Mouse (Mus musculus): ENCODE measurements around the gene Ptgis. TPM values are rescaled to one million over a fixed set of nuclear protein-coding genes. Genes with fewer than 3 reads are reported as not detected.

The Ptgis gene
- polyA plus RNA-seq, 1 experiment from 2014 or later: 20.4 TPM

- H3K27me3 ChIP-seq (ENCODE audit: control insufficient read depth, insufficient read depth, low read length): no peaks in the 10 kb centered on the region
- ATAC-seq (replicated peaks; ENCODE audit: extremely low read depth, insufficient read depth, low FRiP score): 0 out of 2 replicates have a peak, but pooled peaks have one; percentile 8
- no peaks in the 10 kb centered on the region for H3K36me3 ChIP-seq (ENCODE audit: control insufficient read depth, insufficient read depth)
- H3K9me3 ChIP-seq (replicated peaks; ENCODE audit: control insufficient read depth, low read length): no peaks in the 10 kb centered on the region
- 11% methylated on average over 15 of the region's 15 CpGs for WGBS
- peak overlapping the region; percentile 13 for H3K4me2 ChIP-seq (ENCODE audit: low read depth, low read length)
- no peak overlapping the region for H3K9ac ChIP-seq (ENCODE audit: low read length)
- peaks cover 8% of the 10 kb centered on the region for H3K4me1 ChIP-seq (ENCODE audit: control insufficient read depth, insufficient read depth, low read length)
- 0 out of 2 replicates have a peak overlapping the region, but pooled peaks have one; percentile 2 for H3K4me3 ChIP-seq (ENCODE audit: low read length)
- H3K27ac ChIP-seq (ENCODE audit: low read length): no peak overlapping the region
Measured at GRCm38 (mm10) chr2:167230554-167230953, 9.8 kb downstream of the Ptgis start.

GRCm38 (mm10) chr2:167224937-167225336 lies 15.5 kb downstream of the Ptgis start:
- no peaks in the 10 kb centered on the region for H3K4me1 ChIP-seq (ENCODE audit: control insufficient read depth, insufficient read depth, low read length)
- no peak overlapping the region for H3K9ac ChIP-seq (ENCODE audit: low read length)
- no peaks in the 10 kb centered on the region for H3K9me3 ChIP-seq (replicated peaks; ENCODE audit: control insufficient read depth, low read length)
- H3K4me2 ChIP-seq (ENCODE audit: low read depth, low read length): no peak overlapping the region
- H3K36me3 ChIP-seq (ENCODE audit: control insufficient read depth, insufficient read depth): no peaks in the 10 kb centered on the region
- no peak overlapping the region for H3K4me3 ChIP-seq (ENCODE audit: low read length)
- WGBS: 77% methylated on average over 7 of the region's 7 CpGs
- H3K27ac ChIP-seq (ENCODE audit: low read length): no peak overlapping the region
- ATAC-seq (replicated peaks; ENCODE audit: extremely low read depth, insufficient read depth, low FRiP score): no peak
- no peaks in the 10 kb centered on the region for H3K27me3 ChIP-seq (ENCODE audit: control insufficient read depth, insufficient read depth, low read length)

- 84% methylated on average over 6 of the region's 6 CpGs for WGBS
- no peaks in the 10 kb centered on the region for H3K9me3 ChIP-seq (replicated peaks; ENCODE audit: control insufficient read depth, low read length)
Measured at GRCm38 (mm10) chr2:167224194-167224593, 16.2 kb downstream of the Ptgis start.

GRCm38 (mm10) chr2:167222152-167222551 lies 18.3 kb downstream of the Ptgis start:
- Histone ChIP-seq H3K4me2 (ENCODE audit: low read depth, low read length) (no peak overlapping the region), H3K4me3 (ENCODE audit: low read length) (no peak overlapping the region), H3K9me3 (replicated peaks; ENCODE audit: control insufficient read depth, low read length) (no peaks in the 10 kb centered on the region), H3K36me3 (ENCODE audit: control insufficient read depth, insufficient read depth) (no peaks in the 10 kb centered on the region), H3K27me3 (ENCODE audit: control insufficient read depth, insufficient read depth, low read length) (no peaks in the 10 kb centered on the region), H3K27ac (ENCODE audit: low read length) (no peak overlapping the region), H3K9ac (ENCODE audit: low read length) (no peak overlapping the region), H3K4me1 (ENCODE audit: control insufficient read depth, insufficient read depth, low read length) (no peaks in the 10 kb centered on the region)
- ATAC-seq (replicated peaks; ENCODE audit: extremely low read depth, insufficient read depth, low FRiP score): no peak; the same call in 1 of the 2 replicates
- WGBS: 16% methylated on average over 7 of the region's 7 CpGs

More at GRCm38 (mm10) chr2:167224194-167224593, 16.2 kb downstream of the Ptgis start:
- H3K27me3 ChIP-seq (ENCODE audit: control insufficient read depth, insufficient read depth, low read length): no peaks in the 10 kb centered on the region
- H3K4me3 ChIP-seq (ENCODE audit: low read length): no peak overlapping the region
- no peak for ATAC-seq (replicated peaks; ENCODE audit: extremely low read depth, insufficient read depth, low FRiP score)
- no peaks in the 10 kb centered on the region for H3K4me1 ChIP-seq (ENCODE audit: control insufficient read depth, insufficient read depth, low read length)
- H3K36me3 ChIP-seq (ENCODE audit: control insufficient read depth, insufficient read depth): no peaks in the 10 kb centered on the region
- no peak overlapping the region for H3K27ac ChIP-seq (ENCODE audit: low read length)
- H3K9ac ChIP-seq (ENCODE audit: low read length): no peak overlapping the region
- no peak overlapping the region for H3K4me2 ChIP-seq (ENCODE audit: low read depth, low read length)

GRCm38 (mm10) chr2:167221159-167221845 lies 19.1 kb downstream of the Ptgis start:
- no peak overlapping the region for H3K4me3 ChIP-seq (ENCODE audit: low read length)
- ATAC-seq (replicated peaks; ENCODE audit: extremely low read depth, insufficient read depth, low FRiP score): no peak
- H3K9ac ChIP-seq (ENCODE audit: low read length): no peak overlapping the region
- H3K9me3 ChIP-seq (replicated peaks; ENCODE audit: control insufficient read depth, low read length): no peaks in the 10 kb centered on the region
- 79% methylated on average over 13 of the region's 13 CpGs for WGBS
- no peaks in the 10 kb centered on the region for H3K36me3 ChIP-seq (ENCODE audit: control insufficient read depth, insufficient read depth)
- no peaks in the 10 kb centered on the region for H3K27me3 ChIP-seq (ENCODE audit: control insufficient read depth, insufficient read depth, low read length)
- H3K4me1 ChIP-seq (ENCODE audit: control insufficient read depth, insufficient read depth, low read length): no peaks in the 10 kb centered on the region
- H3K27ac ChIP-seq (ENCODE audit: low read length): no peak overlapping the region
- H3K4me2 ChIP-seq (ENCODE audit: low read depth, low read length): no peak overlapping the region

- no peak for ATAC-seq (replicated peaks; ENCODE audit: extremely low read depth, insufficient read depth, low FRiP score)
- Histone ChIP-seq H3K36me3 (ENCODE audit: control insufficient read depth, insufficient read depth) (no peaks in the 10 kb centered on the region), H3K4me2 (ENCODE audit: low read depth, low read length) (no peak overlapping the region), H3K9ac (ENCODE audit: low read length) (no peak overlapping the region), H3K4me1 (ENCODE audit: control insufficient read depth, insufficient read depth, low read length) (no peaks in the 10 kb centered on the region), H3K9me3 (replicated peaks; ENCODE audit: control insufficient read depth, low read length) (no peaks in the 10 kb centered on the region), H3K27me3 (ENCODE audit: control insufficient read depth, insufficient read depth, low read length) (no peaks in the 10 kb centered on the region), H3K4me3 (ENCODE audit: low read length) (no peak overlapping the region), H3K27ac (ENCODE audit: low read length) (no peak overlapping the region)
- WGBS: 77% methylated on average over 5 of the region's 5 CpGs
Measured at GRCm38 (mm10) chr2:167220736-167221135, 19.7 kb downstream of the Ptgis start.

- H3K4me3 ChIP-seq (ENCODE audit: low read length): no peak overlapping the region
- H3K27ac ChIP-seq (ENCODE audit: low read length): no peak overlapping the region
- H3K4me2 ChIP-seq (ENCODE audit: low read depth, low read length): no peak overlapping the region
- ATAC-seq (replicated peaks; ENCODE audit: extremely low read depth, insufficient read depth, low FRiP score): 0 out of 2 replicates have a peak, but pooled peaks have one; percentile 61
- WGBS: 40% methylated on average over 8 of the region's 8 CpGs
- H3K27me3 ChIP-seq (ENCODE audit: control insufficient read depth, insufficient read depth, low read length): no peaks in the 10 kb centered on the region
- H3K9ac ChIP-seq (ENCODE audit: low read length): no peak overlapping the region
- H3K36me3 ChIP-seq (ENCODE audit: control insufficient read depth, insufficient read depth): no peaks in the 10 kb centered on the region
- no peaks in the 10 kb centered on the region for H3K4me1 ChIP-seq (ENCODE audit: control insufficient read depth, insufficient read depth, low read length)
- no peaks in the 10 kb centered on the region for H3K9me3 ChIP-seq (replicated peaks; ENCODE audit: control insufficient read depth, low read length)
Measured at GRCm38 (mm10) chr2:167219154-167219775, 21.1 kb downstream of the Ptgis start.

- 86% methylated on average over 12 of the region's 12 CpGs for WGBS
- no peak overlapping the region for H3K4me3 ChIP-seq (ENCODE audit: low read length)
- peaks cover 17% of the 10 kb centered on the region for H3K4me1 ChIP-seq (ENCODE audit: control insufficient read depth, insufficient read depth, low read length)
- no peaks in the 10 kb centered on the region for H3K9me3 ChIP-seq (replicated peaks; ENCODE audit: control insufficient read depth, low read length)
- no peak for ATAC-seq (replicated peaks; ENCODE audit: extremely low read depth, insufficient read depth, low FRiP score)
- H3K36me3 ChIP-seq (ENCODE audit: control insufficient read depth, insufficient read depth): no peaks in the 10 kb centered on the region
- H3K27ac ChIP-seq (ENCODE audit: low read length): no peak overlapping the region
- H3K27me3 ChIP-seq (ENCODE audit: control insufficient read depth, insufficient read depth, low read length): no peaks in the 10 kb centered on the region
- no peak overlapping the region for H3K4me2 ChIP-seq (ENCODE audit: low read depth, low read length)
- H3K9ac ChIP-seq (ENCODE audit: low read length): no peak overlapping the region
Measured at GRCm38 (mm10) chr2:167213666-167214065, 26.7 kb downstream of the Ptgis start.

GRCm38 (mm10) chr2:167213076-167213475 lies 27.3 kb downstream of the Ptgis start:
- peak overlapping the region; percentile 63 for H3K27ac ChIP-seq (ENCODE audit: low read length)
- no peaks in the 10 kb centered on the region for H3K9me3 ChIP-seq (replicated peaks; ENCODE audit: control insufficient read depth, low read length)
- H3K4me2 ChIP-seq (ENCODE audit: low read depth, low read length): no peak overlapping the region
- no peak overlapping the region for H3K4me3 ChIP-seq (ENCODE audit: low read length)
- no peaks in the 10 kb centered on the region for H3K27me3 ChIP-seq (ENCODE audit: control insufficient read depth, insufficient read depth, low read length)
- peaks cover 17% of the 10 kb centered on the region for H3K4me1 ChIP-seq (ENCODE audit: control insufficient read depth, insufficient read depth, low read length)
- no peaks in the 10 kb centered on the region for H3K36me3 ChIP-seq (ENCODE audit: control insufficient read depth, insufficient read depth)
- H3K9ac ChIP-seq (ENCODE audit: low read length): no peak overlapping the region
- 92% methylated on average over 3 of the region's 3 CpGs for WGBS
- ATAC-seq (replicated peaks; ENCODE audit: extremely low read depth, insufficient read depth, low FRiP score): no peak
